Mouse (Mus musculus) forebrain, embryonic 15.5 days (tissue): Measurements from ENCODE around the gene Stkld1. TPM values are rescaled to one million over a fixed set of nuclear protein-coding genes. Genes with fewer than 3 reads are reported as not detected.
A peak's percentile ranks its signal among the peaks of the same experiment; 100 is the strongest.

Source experiments
- ATAC-seq: fragments of 200-750 bp; cut with Nextera tagmentation; replicated peaks from 2 replicates; pipeline ENCODE4 v1.8.0; 2017; ENCODE audit warnings: mild to moderate bottlenecking, moderate TSS enrichment, moderate library complexity
- H3K27ac ChIP-seq: fragments of 300-500 bp; sonication (generic); replicated peaks from 2 replicates; pipeline ENCODE4 v1.5.1; 2015; ENCODE audit warnings: mild to moderate bottlenecking, inconsistent platforms
- H3K27me3 ChIP-seq: fragments of 300-500 bp; sonication (generic); 2 replicates; pipeline ENCODE4 v1.6.1; 2015; ENCODE audit warnings: inconsistent platforms
- H3K36me3 ChIP-seq: fragments of 300-500 bp; sonication (generic); 2 replicates; pipeline ENCODE4 v1.6.1; 2015; ENCODE audit warnings: mild to moderate bottlenecking, inconsistent platforms
- H3K4me1 ChIP-seq: fragments of 300-500 bp; sonication (generic); 2 replicates; pipeline ENCODE4 v1.6.1; 2015; ENCODE audit warnings: inconsistent platforms
- H3K4me2 ChIP-seq: fragments of 300-500 bp; sonication (generic); replicated peaks from 2 replicates; pipeline ENCODE4 v1.6.1; 2015; ENCODE audit warnings: mild to moderate bottlenecking, inconsistent platforms
- H3K4me3 ChIP-seq: fragments of 300-500 bp; sonication (generic); 2 replicates; pipeline ENCODE4 v1.5.1; 2015; ENCODE audit warnings: mild to moderate bottlenecking, inconsistent platforms
- H3K9ac ChIP-seq: fragments of 300-500 bp; sonication (generic); replicated peaks from 2 replicates; pipeline ENCODE4 v1.6.1; 2015; ENCODE audit warnings: mild to moderate bottlenecking, inconsistent platforms
- H3K9me3 ChIP-seq: fragments of 300-500 bp; sonication (generic); 2 replicates; pipeline ENCODE4 v1.6.1; 2016; ENCODE audit warnings: inconsistent platforms
- WGBS: fragments of 180-500 bp; shearing (Covaris S2); methylation state at CpG from one replicate; pipeline ENCODE4 v1.1.7; 2015; ENCODE audit warnings: mixed read lengths; 5-methylcytosine and 5-hydroxymethylcytosine counted together
- polyA plus RNA-seq: library from polyadenylated mRNA; unstranded; fragments of >200 nt; fragmentation: Nextera tagmentation; extraction: Ambion mirVana; gene quantifications from 2 replicates; pipeline ENCODE4 v1.2.1, GENCODE M21; 2015

The Stkld1 gene
- polyA plus RNA-seq, 1 experiment from 2014 or later = 0.17 TPM

GRCm38 (mm10) chr2:26920190-26920855, 13.5 kb upstream of the Stkld1 start:
- Histone ChIP-seq H3K36me3 (peaks cover 72% of the 10 kb centered on the region), H3K4me1 (peaks cover 25% of the 10 kb centered on the region), H3K4me2 (no peak overlapping the region), H3K9me3 (no peaks in the 10 kb centered on the region), H3K27me3 (no peaks in the 10 kb centered on the region), H3K4me3 (no peak overlapping the region), H3K9ac (no peak overlapping the region), H3K27ac (no peak overlapping the region)
- no peak for ATAC-seq
- 92% methylated on average over 6 of the region's 6 CpGs for WGBS

GRCm38 (mm10) chr2:26921784-26922183, 12.1 kb upstream of the Stkld1 start:
- no peak overlapping the region for H3K27ac ChIP-seq
- H3K4me3 ChIP-seq = no peak overlapping the region
- H3K36me3 ChIP-seq = peaks cover 84% of the 10 kb centered on the region
- no peaks in the 10 kb centered on the region for H3K27me3 ChIP-seq
- no peak overlapping the region for H3K9ac ChIP-seq
- no peaks in the 10 kb centered on the region for H3K9me3 ChIP-seq
- H3K4me1 ChIP-seq = peaks cover 16% of the 10 kb centered on the region
- H3K4me2 ChIP-seq = no peak overlapping the region
- WGBS = 84% methylated on average over 9 of the region's 9 CpGs
- no peak for ATAC-seq

- Histone ChIP-seq H3K9me3 (no peaks in the 10 kb centered on the region), H3K36me3 (peaks cover 43% of the 10 kb centered on the region), H3K4me2 (no peak overlapping the region), H3K4me3 (no peak overlapping the region), H3K4me1 (peaks cover 27% of the 10 kb centered on the region), H3K27me3 (no peaks in the 10 kb centered on the region), H3K9ac (no peak overlapping the region), H3K27ac (no peak overlapping the region)
- WGBS = 93% methylated on average over 6 of the region's 6 CpGs
- no peak for ATAC-seq
Observed at GRCm38 (mm10) chr2:26927745-26928476, 5.9 kb upstream of the Stkld1 start.

- Histone ChIP-seq H3K4me3 (no peak overlapping the region), H3K9me3 (no peaks in the 10 kb centered on the region), H3K27ac (no peak overlapping the region), H3K27me3 (no peaks in the 10 kb centered on the region), H3K4me2 (no peak overlapping the region), H3K4me1 (peaks cover 27% of the 10 kb centered on the region), H3K36me3 (peaks cover 19% of the 10 kb centered on the region), H3K9ac (no peak overlapping the region)
- WGBS = 33% methylated on average over 1 of the region's 1 CpGs
- ATAC-seq = no peak
Observed at GRCm38 (mm10) chr2:26930390-26930789, 3.5 kb upstream of the Stkld1 start.

GRCm38 (mm10) chr2:26932473-26933303, 1.2 kb upstream of the Stkld1 start:
- Histone ChIP-seq H3K27ac (peak overlapping the region; percentile 73), H3K9me3 (no peaks in the 10 kb centered on the region), H3K9ac (peak overlapping the region; percentile 97), H3K36me3 (0 out of 2 replicates have a peak, but pooled peaks cover 6% of the 10 kb centered on the region), H3K4me3 (peak overlapping the region; percentile 91), H3K27me3 (no peaks in the 10 kb centered on the region), H3K4me2 (peak overlapping the region; percentile 66), H3K4me1 (peaks cover 27% of the 10 kb centered on the region)
- peak; percentile 54 for ATAC-seq
- under 1% methylated on average over 46 of the region's 49 CpGs for WGBS

- no peak overlapping the region for H3K4me3 ChIP-seq
- no peak overlapping the region for H3K4me2 ChIP-seq
- no peak overlapping the region for H3K27ac ChIP-seq
- H3K36me3 ChIP-seq = no peaks in the 10 kb centered on the region
- H3K9me3 ChIP-seq = no peaks in the 10 kb centered on the region
- H3K4me1 ChIP-seq = peaks cover 25% of the 10 kb centered on the region
- H3K9ac ChIP-seq = no peak overlapping the region
- WGBS = 98% methylated on average over 2 of the region's 2 CpGs
- ATAC-seq = no peak
- no peaks in the 10 kb centered on the region for H3K27me3 ChIP-seq
Observed at GRCm38 (mm10) chr2:26935286-26935685, 1.4 kb downstream of the Stkld1 start.

- no peak overlapping the region for H3K4me3 ChIP-seq
- ATAC-seq = no peak
- 76% methylated on average over 1 of the region's 1 CpGs for WGBS
- H3K27ac ChIP-seq = no peak overlapping the region
- no peaks in the 10 kb centered on the region for H3K36me3 ChIP-seq
- H3K4me2 ChIP-seq = no peak overlapping the region
- no peak overlapping the region for H3K9ac ChIP-seq
- H3K4me1 ChIP-seq = peaks cover 13% of the 10 kb centered on the region
- H3K9me3 ChIP-seq = no peaks in the 10 kb centered on the region
- H3K27me3 ChIP-seq = no peaks in the 10 kb centered on the region
Observed at GRCm38 (mm10) chr2:26936425-26936824, 2.6 kb downstream of the Stkld1 start.

- Histone ChIP-seq H3K9ac (no peak overlapping the region), H3K36me3 (no peaks in the 10 kb centered on the region), H3K4me1 (no peaks in the 10 kb centered on the region), H3K4me3 (no peak overlapping the region), H3K9me3 (no peaks in the 10 kb centered on the region), H3K27me3 (no peaks in the 10 kb centered on the region), H3K4me2 (no peak overlapping the region), H3K27ac (no peak overlapping the region)
- WGBS = 47% methylated on average over 5 of the region's 5 CpGs
- ATAC-seq = no peak
Observed at GRCm38 (mm10) chr2:26941539-26941938, 7.7 kb downstream of the Stkld1 start.

- no peak overlapping the region for H3K27ac ChIP-seq
- no peaks in the 10 kb centered on the region for H3K9me3 ChIP-seq
- no peak overlapping the region for H3K4me3 ChIP-seq
- H3K36me3 ChIP-seq = no peaks in the 10 kb centered on the region
- no peak overlapping the region for H3K9ac ChIP-seq
- H3K27me3 ChIP-seq = no peaks in the 10 kb centered on the region
- H3K4me1 ChIP-seq = no peaks in the 10 kb centered on the region
- H3K4me2 ChIP-seq = no peak overlapping the region
- WGBS = 89% methylated on average over 3 of the region's 3 CpGs
- no peak for ATAC-seq
Observed at GRCm38 (mm10) chr2:26943253-26943652, 9.4 kb downstream of the Stkld1 start.

GRCm38 (mm10) chr2:26950411-26950810, 16.6 kb downstream of the Stkld1 start:
- no peaks in the 10 kb centered on the region for H3K27me3 ChIP-seq
- H3K4me1 ChIP-seq = no peaks in the 10 kb centered on the region
- H3K9me3 ChIP-seq = no peaks in the 10 kb centered on the region
- no peak overlapping the region for H3K4me2 ChIP-seq
- H3K4me3 ChIP-seq = no peak overlapping the region
- no peak for ATAC-seq
- H3K27ac ChIP-seq = no peak overlapping the region
- no peak overlapping the region for H3K9ac ChIP-seq
- peaks cover 40% of the 10 kb centered on the region for H3K36me3 ChIP-seq
- 88% methylated on average over 2 of the region's 2 CpGs for WGBS

GRCm38 (mm10) chr2:26951346-26951905, 17.6 kb downstream of the Stkld1 start:
- H3K4me2 ChIP-seq = no peak overlapping the region
- H3K27ac ChIP-seq = no peak overlapping the region
- no peaks in the 10 kb centered on the region for H3K9me3 ChIP-seq
- ATAC-seq = no peak
- no peak overlapping the region for H3K4me3 ChIP-seq
- H3K36me3 ChIP-seq = peaks cover 50% of the 10 kb centered on the region
- H3K9ac ChIP-seq = no peak overlapping the region
- H3K4me1 ChIP-seq = no peaks in the 10 kb centered on the region
- H3K27me3 ChIP-seq = no peaks in the 10 kb centered on the region
- 92% methylated on average over 8 of the region's 8 CpGs for WGBS

GRCm38 (mm10) chr2:26952193-26952592, 18.3 kb downstream of the Stkld1 start:
- Histone ChIP-seq H3K4me2 (no peak overlapping the region), H3K9me3 (no peaks in the 10 kb centered on the region), H3K4me3 (no peak overlapping the region), H3K27ac (no peak overlapping the region), H3K36me3 (peaks cover 57% of the 10 kb centered on the region), H3K27me3 (no peaks in the 10 kb centered on the region), H3K4me1 (no peaks in the 10 kb centered on the region), H3K9ac (no peak overlapping the region)
- WGBS = 95% methylated on average over 4 of the region's 4 CpGs
- no peak for ATAC-seq
